Mouse (Mus musculus) lung, adult 2 months (tissue): ENCODE measurements around the gene Creg1. TPM values are rescaled to one million over a fixed set of nuclear protein-coding genes. Genes with fewer than 3 reads are reported as not detected.

Source experiments
- DNase-seq: peaks from one replicate; pipeline ENCODE4 v3.0.0; 2022
- H3K4me1 ChIP-seq: fragments of 200-500 bp; 2 replicates; pipeline ENCODE4 v1.6.1; 2011; ENCODE audit warnings: low read length; ENCODE audit not compliant: control insufficient read depth, insufficient read depth
- H3K4me3 ChIP-seq: fragments of 200-500 bp; replicated peaks from 2 replicates; pipeline ENCODE3; 2011; ENCODE audit warnings: low read depth, mild to moderate bottlenecking, control low read depth, low read length; ENCODE audit errors: extremely low read depth
- CTCF ChIP-seq: fragments of 200-500 bp; IDR thresholded peaks from 2 replicates; pipeline ENCODE4 v1.5.1; 2011; ENCODE audit warnings: mild to moderate bottlenecking, low read length, control low read depth; ENCODE audit not compliant: insufficient read depth
- POLR2A ChIP-seq: fragments of 200-500 bp; IDR thresholded peaks from 2 replicates; pipeline ENCODE4 v1.6.1; 2011; ENCODE audit warnings: low read depth, mild to moderate bottlenecking, control low read depth, low read length, borderline replicate concordance; ENCODE audit errors: extremely low read depth
- WGBS: fragments of 180-500 bp; shearing (Covaris S2); methylation state at CpG from one replicate; pipeline ENCODE4 v1.1.7; 2018; 5-methylcytosine and 5-hydroxymethylcytosine counted together
- polyA plus RNA-seq: library from polyadenylated mRNA; depleted of rRNA; stranded (reverse); fragments of >200 nt; gene quantifications from 2 replicates; pipeline ENCODE4 v1.2.3, GENCODE M21; 2012

The Creg1 gene
- polyA plus RNA-seq, 1 experiment: 91.8 TPM

DNA sequence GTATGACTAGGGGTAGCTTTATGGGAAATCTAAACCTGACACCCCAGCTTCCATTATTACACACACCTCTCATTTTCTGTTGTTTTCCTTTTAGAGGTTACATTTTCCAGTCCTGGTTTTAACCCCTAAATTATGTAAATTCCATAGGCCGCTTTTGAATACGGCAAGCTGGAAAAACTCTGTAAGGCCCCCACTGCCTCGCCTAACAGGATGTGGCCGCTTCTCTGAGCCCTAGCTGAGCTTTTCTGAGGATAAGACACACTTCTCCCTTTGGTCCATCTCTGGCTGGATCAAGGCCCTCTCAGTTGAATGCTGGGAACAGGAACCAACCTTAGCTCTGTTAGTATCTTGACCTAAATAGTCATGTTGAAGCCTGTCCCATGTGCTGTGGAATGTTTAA is 40.6 kb downstream of the Creg1 start:
- no peak for TF ChIP-seq CTCF
- TF ChIP-seq POLR2A: no peak
- no peak for DNase-seq
- no peak overlapping the region for H3K4me3 ChIP-seq
- H3K4me1 ChIP-seq: no peaks in the 10 kb centered on the region
- WGBS: 93% methylated on average over 4 of the region's 4 CpGs

DNA sequence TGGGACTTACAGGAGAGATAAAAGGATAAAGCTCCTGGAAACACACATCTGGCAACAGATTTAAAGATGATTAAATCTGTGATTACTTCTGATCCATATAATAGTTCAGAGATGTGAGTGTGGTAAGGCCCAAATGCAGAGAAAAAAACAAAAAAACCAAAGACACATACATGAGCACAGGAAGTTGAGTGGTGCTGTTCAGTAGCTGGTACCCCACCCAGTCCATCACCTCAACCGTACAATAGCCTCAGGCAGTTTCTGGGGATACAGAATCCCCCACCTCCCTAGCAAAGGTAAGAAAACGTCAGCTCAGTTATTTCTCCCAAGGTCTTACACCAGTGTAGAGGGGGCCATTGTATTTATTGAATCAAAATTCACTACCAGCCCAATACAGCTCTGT is 47.1 kb downstream of the Creg1 start:
- no peaks in the 10 kb centered on the region for H3K4me1 ChIP-seq

DNA sequence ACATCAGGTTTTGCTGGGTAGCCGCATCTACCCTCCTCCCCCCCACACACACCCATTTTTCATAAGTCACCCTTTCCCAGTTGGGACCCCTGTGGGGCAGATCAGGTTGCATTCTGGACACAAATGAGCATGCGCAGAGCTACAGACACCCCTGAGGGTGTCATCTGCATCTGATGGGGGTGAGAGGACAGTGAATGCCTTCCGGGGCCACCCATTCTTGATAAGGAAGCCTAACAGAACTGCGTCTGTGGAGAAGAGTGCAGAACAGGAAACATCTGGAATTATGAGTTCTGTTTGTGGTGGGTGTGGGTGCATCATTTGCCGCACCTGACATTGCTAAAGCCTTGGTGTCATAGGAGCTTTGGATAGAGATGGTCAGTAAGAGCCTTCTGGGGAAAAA is 47.6 kb downstream of the Creg1 start:
- Histone ChIP-seq H3K4me1 (no peaks in the 10 kb centered on the region), H3K4me3 (no peak overlapping the region)
- DNase-seq: no peak
- 72% methylated on average over 5 of the region's 5 CpGs for WGBS
- no peak for TF ChIP-seq POLR2A
- TF ChIP-seq CTCF: no peak

More for the DNA sequence above, 47.1 kb downstream of the Creg1 start:
- 70% methylated on average over 2 of the region's 2 CpGs for WGBS
- TF ChIP-seq CTCF (no peak), POLR2A (no peak)
- no peak for DNase-seq
- no peak overlapping the region for H3K4me3 ChIP-seq

DNA sequence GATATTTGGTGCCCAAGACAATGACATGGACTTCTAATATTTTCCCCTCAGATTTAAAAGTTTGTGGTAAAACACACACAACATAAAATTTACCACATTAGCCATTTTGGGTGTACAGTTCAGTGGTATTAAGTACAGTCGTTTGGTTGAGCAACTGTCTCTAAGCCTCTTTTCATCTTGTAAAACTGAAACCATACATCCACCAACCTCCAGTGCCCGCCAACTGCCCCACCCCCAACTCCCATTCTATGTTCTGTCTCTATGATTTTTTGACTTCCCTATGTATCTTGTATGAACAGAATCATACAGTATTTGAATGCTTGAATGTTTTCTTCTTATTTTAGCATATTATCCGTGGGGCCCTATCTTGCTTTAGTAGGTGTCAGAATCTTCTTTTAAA is 49.2 kb downstream of the Creg1 start:
- no peak for DNase-seq
- TF ChIP-seq POLR2A (no peak), CTCF (no peak)
- H3K4me3 ChIP-seq: no peak overlapping the region
- 77% methylated on average over 3 of the region's 3 CpGs for WGBS
- H3K4me1 ChIP-seq: no peaks in the 10 kb centered on the region

DNA sequence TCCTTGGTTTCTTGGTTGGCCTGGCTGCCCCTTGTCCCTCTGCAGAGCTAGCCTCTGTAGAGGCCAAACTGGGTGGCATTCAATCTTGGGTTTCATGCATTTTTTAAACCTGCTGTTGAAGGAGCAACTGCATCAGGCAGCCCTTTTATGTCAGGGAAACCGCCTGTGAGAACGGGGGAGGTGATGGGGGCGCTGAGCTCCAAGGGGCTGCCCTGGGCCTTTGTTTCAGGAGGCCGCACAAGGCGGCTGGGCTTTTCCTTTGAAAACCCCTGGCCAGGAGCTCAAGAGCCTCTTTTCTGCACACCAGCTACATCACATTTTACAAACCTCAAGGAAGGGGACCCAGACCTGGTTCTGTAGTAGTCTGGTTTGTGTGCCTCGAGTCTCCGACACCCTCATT is 50.6 kb downstream of the Creg1 start:
- H3K4me1 ChIP-seq: no peaks in the 10 kb centered on the region
- DNase-seq: no peak
- H3K4me3 ChIP-seq: no peak overlapping the region
- 59% methylated on average over 7 of the region's 7 CpGs for WGBS
- TF ChIP-seq POLR2A (no peak), CTCF (no peak)

DNA sequence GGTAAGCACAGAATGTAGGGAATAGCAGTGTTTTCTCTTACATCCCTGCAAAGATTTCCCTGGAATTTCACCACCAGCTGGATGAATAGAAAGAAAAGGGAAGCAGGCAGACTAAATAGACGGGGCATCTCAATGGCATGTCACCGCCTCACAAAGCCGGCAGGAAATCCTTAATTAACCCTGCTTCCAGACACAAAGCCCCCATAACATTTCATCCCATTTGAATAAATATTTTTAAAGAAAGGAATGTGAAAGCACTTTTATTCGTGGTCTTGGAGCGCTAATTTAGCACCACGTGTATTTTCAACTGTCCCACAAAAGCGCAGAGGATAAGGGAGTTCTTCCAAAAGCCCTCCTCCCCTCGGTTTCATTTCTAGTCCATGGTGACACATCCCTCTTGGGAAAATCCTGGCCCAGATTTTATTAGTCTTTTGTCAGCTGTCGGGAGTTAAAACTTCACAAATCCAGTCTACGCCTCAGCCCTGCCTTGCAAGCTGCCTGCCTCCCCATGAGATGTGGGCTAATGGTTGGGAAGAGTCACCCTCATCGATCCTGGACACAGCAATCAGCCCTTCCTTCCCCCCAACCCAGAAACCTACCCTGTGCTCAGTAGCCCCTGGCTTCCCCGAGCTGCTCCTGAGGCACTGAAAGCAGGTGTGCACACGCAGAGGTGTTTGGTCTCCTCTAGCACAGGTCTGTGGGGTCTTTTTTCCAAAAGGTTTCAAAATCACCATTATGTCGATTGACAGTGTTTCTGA is 51.2 kb downstream of the Creg1 start:
- DNase-seq: no peak
- TF ChIP-seq POLR2A: no peak
- no peak for TF ChIP-seq CTCF
- 35% methylated on average over 14 of the region's 14 CpGs for WGBS
- Histone ChIP-seq H3K4me1 (no peaks in the 10 kb centered on the region), H3K4me3 (no peak overlapping the region)

DNA sequence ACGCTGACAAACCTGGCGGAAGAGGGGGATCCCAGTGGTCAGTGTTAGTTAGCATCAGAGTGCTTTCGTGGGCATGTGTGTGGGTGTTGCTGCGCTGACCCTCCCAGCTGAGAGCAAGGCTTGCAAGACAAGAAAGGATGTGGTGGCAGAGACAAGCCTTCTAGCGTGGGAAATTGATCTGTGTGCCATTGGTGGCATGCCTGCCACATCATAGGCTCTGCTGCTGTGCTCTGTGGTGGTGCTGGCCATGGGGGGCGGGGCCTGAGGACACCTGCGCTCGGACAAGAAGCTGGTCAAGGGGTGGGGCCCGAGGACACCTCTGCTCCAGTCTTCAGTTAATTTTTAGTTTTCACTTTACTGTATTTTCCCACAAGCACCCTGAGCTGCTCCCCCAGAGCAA is 52.8 kb downstream of the Creg1 start:
- Histone ChIP-seq H3K4me3 (no peak overlapping the region), H3K4me1 (no peaks in the 10 kb centered on the region)
- TF ChIP-seq CTCF: no peak
- no peak for TF ChIP-seq POLR2A
- WGBS: 90% methylated on average over 9 of the region's 9 CpGs
- DNase-seq: no peak

DNA sequence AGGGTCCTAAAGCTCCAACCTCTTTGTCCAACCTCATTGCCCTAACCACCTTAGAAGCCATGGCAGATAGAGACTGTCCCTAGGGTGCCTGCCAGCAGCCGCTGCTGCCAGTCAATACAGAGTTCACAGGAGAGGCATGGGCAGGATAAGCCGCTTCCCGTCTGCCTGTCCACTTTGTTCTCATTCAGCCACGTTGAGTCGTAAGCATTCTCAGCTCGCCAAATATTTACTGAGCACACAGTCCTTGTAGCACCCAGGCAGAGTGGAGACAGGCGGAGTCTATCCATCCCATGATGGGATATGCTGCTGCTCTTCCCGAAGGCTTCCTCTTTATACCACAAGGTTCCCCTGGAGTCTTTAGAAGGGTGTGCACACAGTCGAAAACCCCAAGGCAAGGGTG is 53.7 kb downstream of the Creg1 start:
- Histone ChIP-seq H3K4me1 (no peaks in the 10 kb centered on the region), H3K4me3 (no peak overlapping the region)
- TF ChIP-seq CTCF: no peak
- no peak for TF ChIP-seq POLR2A
- no peak for DNase-seq
- 26% methylated on average over 9 of the region's 9 CpGs for WGBS

DNA sequence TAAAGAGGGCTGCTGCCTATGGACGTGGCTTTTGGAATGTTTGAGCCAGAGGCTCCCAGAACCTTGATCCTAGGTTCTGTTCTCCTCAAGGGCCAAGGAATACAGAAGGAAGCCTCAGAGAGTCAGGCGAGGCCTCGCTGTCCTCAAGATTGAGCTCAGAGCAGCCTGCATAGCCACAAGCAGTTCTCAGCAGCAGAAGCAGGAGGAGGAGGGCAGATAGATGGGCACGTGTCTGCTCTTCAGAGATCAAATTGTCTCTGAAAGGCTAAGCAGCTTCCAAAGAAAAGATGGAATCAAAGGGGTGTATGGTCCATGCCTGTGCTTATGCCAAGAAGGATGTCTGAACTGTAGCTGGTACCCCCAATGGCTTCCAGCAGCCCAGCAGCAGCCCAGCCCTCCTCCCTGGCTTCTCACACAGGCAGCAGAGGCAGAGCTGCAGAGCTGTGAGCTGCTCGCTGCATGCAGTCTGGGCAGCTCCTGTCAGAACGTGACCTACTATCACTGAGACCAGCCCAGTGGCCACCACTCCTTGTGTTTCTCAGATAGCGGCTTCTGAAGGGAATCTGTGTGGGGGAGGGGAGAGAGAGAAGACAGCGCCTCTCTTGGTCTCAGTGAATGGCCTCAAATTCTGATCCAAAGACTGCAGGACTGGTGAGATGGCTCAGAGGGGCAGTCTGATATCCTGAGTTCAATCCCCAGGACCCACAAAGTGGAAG is 54.8 kb downstream of the Creg1 start:
- TF ChIP-seq POLR2A (no peak), CTCF (no peak)
- H3K4me1 ChIP-seq: no peaks in the 10 kb centered on the region
- no peak overlapping the region for H3K4me3 ChIP-seq
- DNase-seq: no peak
- WGBS: 66% methylated on average over 8 of the region's 8 CpGs

DNA sequence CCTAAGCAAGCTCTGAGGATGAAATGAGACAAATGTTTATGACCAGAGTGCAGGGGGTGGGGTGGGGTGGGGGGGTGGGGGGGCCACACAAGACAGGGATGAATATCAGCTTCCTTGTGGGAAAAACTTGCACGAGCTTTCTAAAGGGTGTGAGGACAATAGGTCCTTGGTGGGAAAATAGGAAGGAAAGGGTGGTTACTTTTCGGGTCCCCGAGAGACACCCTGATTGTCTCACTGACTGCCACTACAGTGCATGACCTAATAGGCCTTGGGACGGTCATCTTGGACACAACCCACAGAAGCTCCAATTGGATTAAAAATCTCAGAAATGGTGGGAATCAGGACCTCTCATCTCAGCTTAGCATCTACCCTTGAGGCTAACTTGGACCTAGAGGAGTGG is 55.6 kb downstream of the Creg1 start:
- no peaks in the 10 kb centered on the region for H3K4me1 ChIP-seq
- WGBS: 48% methylated on average over 4 of the region's 4 CpGs
- TF ChIP-seq POLR2A (no peak), CTCF (no peak)
- no peak for DNase-seq
- no peak overlapping the region for H3K4me3 ChIP-seq
